Mouse (Mus musculus): ENCODE measurements around the gene Smpd2. TPM values are rescaled to one million over a fixed set of nuclear protein-coding genes. Genes with fewer than 3 reads are reported as not detected.
A peak's percentile ranks its signal among the peaks of the same experiment; 100 is the strongest.

The Smpd2 gene
- polyA plus RNA-seq, 1 experiment from 2014 or later: 46.3 TPM

- Histone ChIP-seq H3K4me2 (peak within 1 kb of the TSS; percentile 86), H3K9me3 (no peaks in the 10 kb centered on the region), H3K27ac (replicated peaks) (peak within 1 kb of the TSS; percentile 80), H3K4me1 (peaks cover 34% of the 10 kb centered on the region), H3K36me3 (peaks cover 37% of the 10 kb centered on the region), H3K4me3 (peak within 1 kb of the TSS; percentile 95), H3K27me3 (replicated peaks) (0 out of 2 replicates have a peak, but pooled peaks cover 6% of the 10 kb centered on the region), H3K9ac (peak within 1 kb of the TSS; percentile 96)
- peak; percentile 94 for ATAC-seq (ENCODE audit: extremely low read depth, insufficient number of reproducible peaks, low FRiP score, low TSS enrichment)
- WGBS: under 1% methylated on average over 49 of the region's 49 CpGs
Observed at GRCm38 (mm10) chr10:41450137-41450670, 40.0 kb downstream of the Smpd2 start, which contains the start of gene Zbtb24. Zbtb24 (plus strand) TSS chr10:41450383.

GRCm38 (mm10) chr10:41449684-41450083 lies 40.5 kb downstream of the Smpd2 start:
- H3K36me3 ChIP-seq: peaks cover 32% of the 10 kb centered on the region
- no peaks in the 10 kb centered on the region for H3K9me3 ChIP-seq
- H3K4me2 ChIP-seq: peak overlapping the region; percentile 86
- peaks cover 34% of the 10 kb centered on the region for H3K4me1 ChIP-seq
- ATAC-seq (ENCODE audit: extremely low read depth, insufficient number of reproducible peaks, low FRiP score, low TSS enrichment): no peak
- H3K9ac ChIP-seq: peak overlapping the region; percentile 96
- H3K27ac ChIP-seq (replicated peaks): peak overlapping the region; percentile 80
- H3K4me3 ChIP-seq: peak overlapping the region; percentile 95
- 13% methylated on average over 14 of the region's 14 CpGs for WGBS
- H3K27me3 ChIP-seq (replicated peaks): 0 out of 2 replicates have a peak, but pooled peaks cover 6% of the 10 kb centered on the region

DNA sequence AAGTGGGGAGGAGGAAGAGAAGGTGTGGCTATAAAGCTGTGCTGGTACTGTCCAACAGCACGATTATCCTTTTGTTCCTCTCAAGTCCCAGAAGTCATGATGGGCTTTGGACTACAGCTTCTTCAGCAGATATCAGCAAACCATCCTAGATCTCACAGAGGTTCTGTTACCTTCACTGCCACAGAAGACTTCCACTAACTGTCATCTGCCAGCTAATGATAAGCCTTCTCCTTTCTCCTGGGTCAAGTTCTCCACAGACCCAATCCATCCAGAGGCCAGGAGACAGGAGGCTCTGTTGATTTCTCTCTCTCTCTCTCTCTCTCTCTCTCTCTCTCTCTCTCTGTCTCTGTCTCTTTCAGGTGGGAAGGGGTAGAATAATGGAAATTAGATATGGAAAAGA lies 42.0 kb downstream of the Smpd2 start:
- H3K36me3 ChIP-seq: peaks cover 19% of the 10 kb centered on the region
- H3K9ac ChIP-seq: no peak overlapping the region

More for the DNA sequence above, 42.0 kb downstream of the Smpd2 start:
- H3K4me2 ChIP-seq: no peak overlapping the region
- no peaks in the 10 kb centered on the region for H3K9me3 ChIP-seq
- 74% methylated on average over 1 of the region's 1 CpGs for WGBS
- H3K4me3 ChIP-seq: no peak overlapping the region
- H3K27ac ChIP-seq (replicated peaks): no peak overlapping the region
- H3K27me3 ChIP-seq (replicated peaks): 0 out of 2 replicates have a peak, but pooled peaks cover 6% of the 10 kb centered on the region
- peaks cover 26% of the 10 kb centered on the region for H3K4me1 ChIP-seq
- ATAC-seq (ENCODE audit: extremely low read depth, insufficient number of reproducible peaks, low FRiP score, low TSS enrichment): no peak

Other genes starting within 250 kb of the Smpd2 start
- 44.0 and 47.2 TPM in 2 replicates for gene Fig4, start 187.1 kb downstream of the Smpd2 start, polyA plus RNA-seq (2015; fragmentation: Nextera tagmentation; extraction: Ambion mirVana)
- gene Ak9, start 186.4 kb downstream of the Smpd2 start, polyA plus RNA-seq (2015; fragmentation: Nextera tagmentation; extraction: Ambion mirVana): 0.27 and 0.28 TPM in 2 replicates
- gene Zbtb24, start 40.0 kb downstream of the Smpd2 start, polyA plus RNA-seq (2015; fragmentation: Nextera tagmentation; extraction: Ambion mirVana): 11.2 and 11.3 TPM in 2 replicates
- gene Mical1, start 14.1 kb downstream of the Smpd2 start, polyA plus RNA-seq (2015; fragmentation: Nextera tagmentation; extraction: Ambion mirVana): 33.4 and 33.8 TPM in 2 replicates
- gene Ppil6, start 70 bp upstream of the Smpd2 start, polyA plus RNA-seq (2015; fragmentation: Nextera tagmentation; extraction: Ambion mirVana): 1.1 and 1.3 TPM in 2 replicates
- 166 and 169 TPM in 2 replicates for gene Cd164, start 29.0 kb upstream of the Smpd2 start, polyA plus RNA-seq (2015; fragmentation: Nextera tagmentation; extraction: Ambion mirVana)
- gene Ccdc162, start 226.3 kb upstream of the Smpd2 start, polyA plus RNA-seq (2015; fragmentation: Nextera tagmentation; extraction: Ambion mirVana): 0.27 and 0.38 TPM in 2 replicates